Mouse (Mus musculus) ES-Bruce4 (cell line): ENCODE results near the gene Phc2.

ENCODE experiments used
- CTCF ChIP-seq: IDR thresholded peaks from one replicate; pipeline ENCODE4 v1.8.1; 2011; ENCODE audit warnings: low read depth, low read length
- EP300 ChIP-seq: IDR thresholded peaks from 2 replicates; pipeline ENCODE4 v1.6.1; 2011; ENCODE audit warnings: low read depth, low read length; ENCODE audit not compliant: insufficient read depth
- POLR2A ChIP-seq: IDR thresholded peaks from one replicate; pipeline ENCODE4 v1.8.1; 2011; ENCODE audit warnings: low read length; ENCODE audit not compliant: insufficient read depth

- TF ChIP-seq EP300 (no peak), CTCF (no peak), POLR2A (no peak)
These were observed 86.4 kb downstream of the Phc2 start for GRCm38 (mm10) chr4:128740878-128741277.
